Mouse (Mus musculus): ENCODE measurements around the gene Zbtb20. TPM values are rescaled to one million over a fixed set of nuclear protein-coding genes. Genes with fewer than 3 reads are reported as not detected.
A peak's percentile ranks its signal among the peaks of the same experiment; 100 is the strongest.

The Zbtb20 gene
- polyA plus RNA-seq, 1 experiment from 2014 or later, result 53.9 TPM

GRCm38 (mm10) chr16:43524179-43524578 lies 648.5 kb downstream of the Zbtb20 start:
- Histone ChIP-seq H3K4me2 (no peak overlapping the region), H3K9ac (replicated peaks) (no peak overlapping the region), H3K36me3 (no peaks in the 10 kb centered on the region), H3K4me1 (0 out of 2 replicates have a peak, but pooled peaks cover 2% of the 10 kb centered on the region), H3K9me3 (replicated peaks) (no peaks in the 10 kb centered on the region), H3K4me3 (replicated peaks) (no peak overlapping the region), H3K27ac (replicated peaks) (no peak overlapping the region), H3K27me3 (replicated peaks) (no peaks in the 10 kb centered on the region)
- 81% methylated on average over 9 of the region's 9 CpGs for WGBS
- ATAC-seq (ENCODE audit: low FRiP score), result no peak

DNA sequence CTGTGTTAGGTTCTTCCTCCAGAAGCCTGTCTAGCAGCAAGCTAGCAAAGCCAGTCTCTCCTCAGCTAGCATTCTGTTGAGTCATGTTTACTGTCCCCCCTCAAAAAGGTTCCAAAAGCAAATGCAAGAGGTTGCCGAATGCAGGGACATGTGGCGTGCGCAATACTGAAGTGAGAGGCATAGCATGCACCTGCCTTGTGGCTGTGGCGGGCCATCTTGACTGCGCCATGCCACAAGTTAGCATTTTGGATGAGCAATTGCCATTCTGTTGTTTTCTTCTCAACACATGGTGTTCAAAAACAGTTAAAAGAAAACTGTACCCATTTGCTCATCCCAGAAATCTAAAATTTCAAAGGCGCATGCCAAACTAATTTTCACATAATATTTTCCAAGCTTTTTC lies 649.9 kb downstream of the Zbtb20 start:
- no peak overlapping the region for H3K9ac ChIP-seq (replicated peaks)
- H3K4me1 ChIP-seq, result 0 out of 2 replicates have a peak, but pooled peaks cover 2% of the 10 kb centered on the region
- H3K36me3 ChIP-seq, result no peaks in the 10 kb centered on the region
- no peak overlapping the region for H3K4me3 ChIP-seq (replicated peaks)
- H3K27ac ChIP-seq (replicated peaks), result no peak overlapping the region
- WGBS, result 96% methylated on average over 6 of the region's 6 CpGs
- H3K4me2 ChIP-seq, result no peak overlapping the region
- ATAC-seq (ENCODE audit: low FRiP score), result no peak
- no peaks in the 10 kb centered on the region for H3K27me3 ChIP-seq (replicated peaks)
- H3K9me3 ChIP-seq (replicated peaks), result no peaks in the 10 kb centered on the region

DNA sequence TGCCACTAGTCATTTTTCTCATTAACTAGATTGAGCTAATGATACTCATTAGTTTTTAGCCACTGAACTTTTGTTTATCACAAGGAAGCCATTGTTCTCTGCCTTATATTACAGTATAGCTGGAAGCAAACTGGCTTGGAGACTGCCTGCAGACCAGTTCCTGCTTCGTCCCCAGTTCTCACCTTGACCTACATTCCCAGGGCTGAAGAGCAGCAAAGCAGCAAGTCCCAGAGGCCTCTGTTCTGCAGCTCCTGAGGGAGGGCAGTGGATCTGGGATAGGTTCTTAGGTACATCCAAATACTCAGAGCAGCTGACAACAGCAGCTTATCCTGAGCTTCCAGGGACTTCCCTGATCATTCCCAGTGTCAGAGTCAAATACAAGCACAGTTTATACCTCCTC lies 652.6 kb downstream of the Zbtb20 start:
- Histone ChIP-seq H3K4me1 (peaks cover 6% of the 10 kb centered on the region; the same call in 1 of the 2 replicates), H3K4me3 (replicated peaks) (no peak overlapping the region), H3K27me3 (replicated peaks) (no peaks in the 10 kb centered on the region), H3K9me3 (replicated peaks) (no peaks in the 10 kb centered on the region), H3K9ac (replicated peaks) (no peak overlapping the region), H3K36me3 (no peaks in the 10 kb centered on the region), H3K4me2 (no peak overlapping the region), H3K27ac (replicated peaks) (no peak overlapping the region)
- 71% methylated on average over 1 of the region's 1 CpGs for WGBS
- no peak for ATAC-seq (ENCODE audit: low FRiP score)

GRCm38 (mm10) chr16:43531328-43531727 lies 655.6 kb downstream of the Zbtb20 start:
- Histone ChIP-seq H3K27ac (replicated peaks) (no peak overlapping the region), H3K36me3 (no peaks in the 10 kb centered on the region), H3K4me3 (replicated peaks) (no peak overlapping the region), H3K27me3 (replicated peaks) (no peaks in the 10 kb centered on the region), H3K4me2 (no peak overlapping the region), H3K9me3 (replicated peaks) (no peaks in the 10 kb centered on the region), H3K4me1 (peaks cover 9% of the 10 kb centered on the region; the same call in 1 of the 2 replicates), H3K9ac (replicated peaks) (no peak overlapping the region)
- 28% methylated on average over 6 of the region's 6 CpGs for WGBS
- 0 out of 2 replicates have a peak, but pooled peaks have one; percentile 17 for ATAC-seq (ENCODE audit: low FRiP score)

DNA sequence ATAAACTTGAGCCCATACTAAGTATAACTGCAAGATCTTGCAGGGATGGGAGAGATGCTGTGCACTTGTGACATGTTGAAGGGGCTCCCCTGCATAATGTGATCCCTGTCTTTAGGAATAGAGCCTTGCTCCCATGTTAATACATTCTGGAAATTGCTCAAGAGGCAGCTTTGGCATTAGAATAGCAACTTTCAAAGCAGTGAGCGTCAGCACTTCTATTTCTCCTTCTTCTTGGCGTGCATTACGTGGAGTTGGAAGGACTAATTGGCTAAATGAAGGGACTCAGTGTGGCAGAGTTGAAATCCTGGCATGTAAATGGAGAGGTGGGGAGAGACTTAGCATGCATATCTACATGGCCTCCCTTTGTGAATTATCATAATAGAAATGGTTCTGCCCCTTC lies 658.4 kb downstream of the Zbtb20 start:
- no peak for ATAC-seq (ENCODE audit: low FRiP score)
- no peaks in the 10 kb centered on the region for H3K9me3 ChIP-seq (replicated peaks)
- 83% methylated on average over 3 of the region's 3 CpGs for WGBS
- H3K9ac ChIP-seq (replicated peaks), result no peak overlapping the region
- no peak overlapping the region for H3K4me2 ChIP-seq
- no peak overlapping the region for H3K27ac ChIP-seq (replicated peaks)
- H3K4me1 ChIP-seq, result peaks cover 15% of the 10 kb centered on the region; the same call in 1 of the 2 replicates
- no peaks in the 10 kb centered on the region for H3K27me3 ChIP-seq (replicated peaks)
- no peaks in the 10 kb centered on the region for H3K36me3 ChIP-seq
- H3K4me3 ChIP-seq (replicated peaks), result no peak overlapping the region

DNA sequence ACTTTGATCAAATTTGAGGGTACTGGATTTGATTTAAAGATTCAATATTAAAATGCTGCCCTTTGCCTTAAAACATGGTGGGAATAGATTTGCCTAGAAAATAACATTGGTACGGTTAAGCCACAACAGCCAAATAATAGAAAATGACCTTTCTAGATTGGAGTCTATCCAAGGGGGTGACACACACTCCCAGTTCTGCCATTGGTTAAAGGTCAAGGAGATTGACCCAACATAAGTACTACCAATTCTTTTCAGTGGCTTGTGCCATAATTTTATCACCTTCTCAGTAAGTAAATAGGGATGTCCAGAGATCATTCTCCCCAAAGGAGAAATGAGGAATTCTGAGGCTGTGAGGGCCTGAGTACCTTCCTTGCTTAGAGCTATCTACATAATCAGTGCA lies 660.2 kb downstream of the Zbtb20 start:
- no peak overlapping the region for H3K4me2 ChIP-seq
- no peak overlapping the region for H3K9ac ChIP-seq (replicated peaks)
- no peak overlapping the region for H3K27ac ChIP-seq (replicated peaks)
- H3K9me3 ChIP-seq (replicated peaks), result no peaks in the 10 kb centered on the region
- peaks cover 14% of the 10 kb centered on the region; the same call in 1 of the 2 replicates for H3K4me1 ChIP-seq
- no peak for ATAC-seq (ENCODE audit: low FRiP score)
- WGBS, result 84% methylated on average over 1 of the region's 1 CpGs
- H3K36me3 ChIP-seq, result no peaks in the 10 kb centered on the region
- H3K4me3 ChIP-seq (replicated peaks), result no peak overlapping the region
- H3K27me3 ChIP-seq (replicated peaks), result no peaks in the 10 kb centered on the region

- H3K9me3 ChIP-seq (replicated peaks), result no peaks in the 10 kb centered on the region
- H3K36me3 ChIP-seq, result no peaks in the 10 kb centered on the region
- H3K4me1 ChIP-seq, result peaks cover 11% of the 10 kb centered on the region; the same call in 1 of the 2 replicates
- no peak overlapping the region for H3K27ac ChIP-seq (replicated peaks)
- H3K27me3 ChIP-seq (replicated peaks), result no peaks in the 10 kb centered on the region
- no peak for ATAC-seq (ENCODE audit: low FRiP score)
- 33% methylated on average over 7 of the region's 7 CpGs for WGBS
- no peak overlapping the region for H3K4me2 ChIP-seq
- H3K4me3 ChIP-seq (replicated peaks), result no peak overlapping the region
- H3K9ac ChIP-seq (replicated peaks), result no peak overlapping the region
Measured at GRCm38 (mm10) chr16:43537163-43537562, 661.5 kb downstream of the Zbtb20 start.

DNA sequence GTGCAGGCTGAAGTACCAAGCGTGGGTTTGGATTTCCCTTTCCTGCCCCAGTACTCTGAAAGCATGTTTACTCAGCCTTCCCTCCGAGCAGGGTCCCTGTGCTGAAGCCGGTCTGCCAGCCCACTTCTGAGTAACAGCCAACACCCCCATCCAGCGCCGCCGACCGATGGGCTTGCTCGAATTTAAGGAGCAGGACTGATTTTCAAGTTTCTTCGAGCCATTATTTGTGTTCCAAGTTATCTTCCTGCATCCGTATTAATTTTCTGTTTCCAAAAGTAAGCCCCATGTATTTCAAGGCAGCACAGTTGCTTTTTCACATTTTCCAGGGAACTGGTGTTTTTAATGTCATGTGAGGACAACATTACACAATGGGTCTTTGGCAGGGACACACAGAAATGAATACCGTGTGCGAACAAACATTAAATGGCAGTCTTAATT lies 664.0 kb downstream of the Zbtb20 start:
- no peak overlapping the region for H3K4me2 ChIP-seq
- H3K27me3 ChIP-seq (replicated peaks), result no peaks in the 10 kb centered on the region
- H3K4me3 ChIP-seq (replicated peaks), result no peak overlapping the region
- H3K36me3 ChIP-seq, result no peaks in the 10 kb centered on the region
- no peaks in the 10 kb centered on the region for H3K9me3 ChIP-seq (replicated peaks)
- ATAC-seq (ENCODE audit: low FRiP score), result no peak
- H3K9ac ChIP-seq (replicated peaks), result no peak overlapping the region
- peak overlapping the region; percentile 34 for H3K27ac ChIP-seq (replicated peaks)
- WGBS, result 83% methylated on average over 12 of the region's 12 CpGs
- H3K4me1 ChIP-seq, result peaks cover 6% of the 10 kb centered on the region; the same call in 1 of the 2 replicates

GRCm38 (mm10) chr16:43540108-43540507 lies 664.4 kb downstream of the Zbtb20 start:
- no peaks in the 10 kb centered on the region for H3K9me3 ChIP-seq (replicated peaks)
- no peaks in the 10 kb centered on the region for H3K36me3 ChIP-seq
- no peak overlapping the region for H3K27ac ChIP-seq (replicated peaks)
- peaks cover 6% of the 10 kb centered on the region; the same call in 1 of the 2 replicates for H3K4me1 ChIP-seq
- 0 out of 2 replicates have a peak, but pooled peaks have one; percentile 65 for ATAC-seq (ENCODE audit: low FRiP score)
- H3K27me3 ChIP-seq (replicated peaks), result no peaks in the 10 kb centered on the region
- H3K4me3 ChIP-seq (replicated peaks), result no peak overlapping the region
- 24% methylated on average over 3 of the region's 3 CpGs for WGBS
- no peak overlapping the region for H3K4me2 ChIP-seq
- no peak overlapping the region for H3K9ac ChIP-seq (replicated peaks)

DNA sequence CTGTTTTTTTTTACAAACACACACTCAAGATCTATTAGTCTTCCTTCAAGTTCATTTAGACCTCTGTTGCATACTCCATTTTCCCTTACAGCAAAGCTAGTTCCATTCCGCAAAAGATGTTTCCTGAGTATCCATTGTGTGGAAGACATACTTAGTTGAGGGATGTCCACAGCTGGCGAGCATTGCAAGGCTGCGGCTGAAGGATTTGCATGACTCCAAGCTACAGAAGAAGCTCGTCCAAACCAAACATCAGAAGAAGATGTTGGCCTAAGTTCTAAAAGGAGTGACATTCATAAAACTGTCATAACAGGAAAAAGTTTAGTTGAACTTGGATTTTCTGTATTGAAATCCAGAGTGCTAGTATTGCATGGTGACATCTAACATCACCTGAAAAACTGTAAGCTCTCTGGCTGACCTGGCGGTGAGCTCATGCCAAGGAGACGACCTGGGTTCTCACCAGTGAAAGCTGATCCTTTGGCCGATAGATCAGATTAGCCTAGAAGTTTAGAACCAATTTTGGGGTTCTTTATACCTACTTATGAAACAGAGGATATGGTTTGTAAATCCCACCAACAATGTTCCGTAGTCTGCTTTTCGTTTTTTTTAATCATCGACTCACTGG lies 665.0 kb downstream of the Zbtb20 start:
- ATAC-seq (ENCODE audit: low FRiP score), result no peak

DNA sequence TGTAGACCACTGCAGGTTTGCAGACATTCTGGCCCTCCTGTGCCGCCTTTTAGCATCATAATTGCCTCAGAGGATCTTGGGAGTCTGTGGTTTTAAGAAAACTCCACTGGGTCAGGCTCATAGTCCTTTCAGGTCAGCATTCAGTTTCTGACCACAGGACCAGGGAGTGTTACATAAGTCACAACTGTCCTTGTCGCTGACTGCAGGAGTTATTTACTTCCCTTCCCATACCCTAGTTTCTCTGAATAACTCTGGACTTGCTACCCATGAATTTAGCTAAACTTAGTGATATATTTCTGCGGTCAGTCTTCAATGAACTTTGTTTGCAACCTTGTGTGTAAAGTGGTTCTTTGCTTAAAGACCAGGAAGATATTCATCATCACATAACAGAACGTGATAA lies 669.6 kb downstream of the Zbtb20 start:
- Histone ChIP-seq H3K4me2 (no peak overlapping the region), H3K4me3 (replicated peaks) (no peak overlapping the region), H3K9me3 (replicated peaks) (no peaks in the 10 kb centered on the region), H3K27me3 (replicated peaks) (no peaks in the 10 kb centered on the region), H3K9ac (replicated peaks) (no peak overlapping the region), H3K36me3 (no peaks in the 10 kb centered on the region), H3K27ac (replicated peaks) (no peak overlapping the region), H3K4me1 (peaks cover 31% of the 10 kb centered on the region)
- ATAC-seq (ENCODE audit: low FRiP score), result no peak
- WGBS, result 94% methylated on average over 4 of the region's 4 CpGs

More for the DNA sequence above, 665.0 kb downstream of the Zbtb20 start:
- Histone ChIP-seq H3K9ac (replicated peaks) (no peak overlapping the region), H3K27me3 (replicated peaks) (no peaks in the 10 kb centered on the region), H3K4me1 (peaks cover 6% of the 10 kb centered on the region; the same call in 1 of the 2 replicates), H3K9me3 (replicated peaks) (no peaks in the 10 kb centered on the region), H3K36me3 (no peaks in the 10 kb centered on the region), H3K27ac (replicated peaks) (no peak overlapping the region), H3K4me3 (replicated peaks) (no peak overlapping the region), H3K4me2 (no peak overlapping the region)
- WGBS, result 92% methylated on average over 10 of the region's 10 CpGs

Measured in neural tube, embryonic 15.5 days (tissue).